Mouse (Mus musculus): ENCODE data around the gene Tesc. TPM values are rescaled to one million over a fixed set of nuclear protein-coding genes. Genes with fewer than 3 reads are reported as not detected.

Gene Tesc
- polyA plus RNA-seq, 1 experiment from 2014 or later, result 0.52 TPM

- no peaks in the 10 kb centered on the region; the same call in 1 of the 2 replicates for H3K9me3 ChIP-seq
- no peak overlapping the region for H3K4me3 ChIP-seq
- no peaks in the 10 kb centered on the region for H3K27me3 ChIP-seq (ENCODE audit: poor library complexity, severe bottlenecking)
- H3K4me1 ChIP-seq, result peaks cover 62% of the 10 kb centered on the region
- H3K27ac ChIP-seq, result peak overlapping the region; percentile 21; the same call in 1 of the 2 replicates
- 71% methylated on average over 7 of the region's 7 CpGs for WGBS
- H3K36me3 ChIP-seq (replicated peaks), result peaks cover 62% of the 10 kb centered on the region
- DNase-seq (ENCODE audit: extremely low spot score, low spot score), result no peak
Measured at GRCm38 (mm10) chr5:118086956-118087355, 59.4 kb downstream of the Tesc start.

- Histone ChIP-seq H3K36me3 (replicated peaks) (peaks cover 76% of the 10 kb centered on the region), H3K9me3 (no peaks in the 10 kb centered on the region; the same call in 1 of the 2 replicates), H3K27me3 (ENCODE audit: poor library complexity, severe bottlenecking) (no peaks in the 10 kb centered on the region), H3K4me3 (no peak overlapping the region), H3K27ac (peak overlapping the region; percentile 60), H3K4me1 (peaks cover 41% of the 10 kb centered on the region)
- WGBS, result 63% methylated on average over 7 of the region's 7 CpGs
- DNase-seq (ENCODE audit: extremely low spot score, low spot score), result no peak
Measured at GRCm38 (mm10) chr5:118089102-118089501, 61.6 kb downstream of the Tesc start.

DNA sequence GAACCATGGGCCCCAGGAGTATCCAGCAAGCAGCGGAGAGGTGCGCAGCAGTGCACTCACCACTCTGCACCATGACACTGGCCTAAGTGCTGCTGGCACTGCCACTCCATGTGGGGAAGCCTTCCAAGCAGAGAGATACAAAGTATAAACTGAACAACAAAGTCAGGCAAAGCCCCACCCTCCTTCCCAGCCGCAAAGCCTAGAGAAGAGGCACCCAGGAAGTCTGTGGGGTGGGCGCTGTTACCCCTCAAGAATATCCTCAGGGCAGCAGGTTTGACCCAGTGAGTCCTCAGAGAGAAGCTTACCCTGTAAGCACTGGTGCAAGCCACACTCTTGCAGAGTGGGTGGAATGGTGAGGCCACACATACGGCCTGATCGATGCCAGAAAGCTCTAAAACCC is 62.6 kb downstream of the Tesc start:
- no peaks in the 10 kb centered on the region for H3K27me3 ChIP-seq (ENCODE audit: poor library complexity, severe bottlenecking)
- H3K36me3 ChIP-seq (replicated peaks), result peaks cover 77% of the 10 kb centered on the region
- H3K4me1 ChIP-seq, result peaks cover 31% of the 10 kb centered on the region
- DNase-seq (ENCODE audit: extremely low spot score, low spot score), result no peak
- H3K9me3 ChIP-seq, result no peaks in the 10 kb centered on the region; the same call in 1 of the 2 replicates
- H3K4me3 ChIP-seq, result no peak overlapping the region
- 97% methylated on average over 6 of the region's 6 CpGs for WGBS
- H3K27ac ChIP-seq, result peak overlapping the region; percentile 17; the same call in 1 of the 2 replicates

- Histone ChIP-seq H3K4me3 (no peak overlapping the region), H3K36me3 (replicated peaks) (peaks cover 83% of the 10 kb centered on the region), H3K27ac (no peak overlapping the region), H3K4me1 (peaks cover 27% of the 10 kb centered on the region), H3K27me3 (ENCODE audit: poor library complexity, severe bottlenecking) (no peaks in the 10 kb centered on the region), H3K9me3 (no peaks in the 10 kb centered on the region; the same call in 1 of the 2 replicates)
- 92% methylated on average over 2 of the region's 2 CpGs for WGBS
- peak; percentile 33 for DNase-seq (ENCODE audit: extremely low spot score, low spot score)
Measured at GRCm38 (mm10) chr5:118090837-118091236, 63.3 kb downstream of the Tesc start.

DNA sequence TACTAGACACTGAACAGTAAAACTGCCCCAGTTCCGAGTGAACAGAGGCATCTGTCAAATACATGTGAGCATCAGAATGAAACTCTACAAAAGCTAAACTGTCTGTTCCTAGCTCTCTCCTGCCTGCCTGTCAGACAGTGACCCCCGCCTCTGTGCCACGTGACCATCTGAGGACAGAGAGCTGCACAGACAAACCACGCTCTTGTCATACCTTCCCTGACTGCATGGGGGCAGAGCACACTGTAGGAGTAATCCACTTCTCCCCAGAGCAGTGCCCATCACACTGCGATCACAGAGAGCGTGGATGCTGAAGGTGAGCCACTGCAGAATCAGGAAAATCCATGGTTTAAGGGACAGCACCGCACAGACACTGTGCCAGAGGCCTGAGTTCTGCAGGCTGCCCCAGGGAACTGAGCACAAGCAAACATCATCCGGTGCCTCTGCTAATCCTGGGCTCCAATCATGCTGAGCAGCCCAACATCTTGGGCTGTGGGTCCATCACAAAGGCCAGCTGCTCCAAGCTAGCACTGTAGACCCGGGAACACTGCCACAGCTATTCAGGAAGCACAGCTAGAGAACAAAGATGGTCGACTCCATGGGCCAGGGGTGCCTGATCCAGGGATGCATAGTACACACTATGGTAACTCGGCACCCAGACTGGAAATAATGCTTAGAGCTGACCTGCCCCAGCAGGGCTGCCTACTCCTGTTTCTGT is 65.9 kb downstream of the Tesc start:
- Histone ChIP-seq H3K36me3 (replicated peaks) (peaks cover 89% of the 10 kb centered on the region), H3K4me3 (no peak overlapping the region), H3K4me1 (peaks cover 14% of the 10 kb centered on the region), H3K27me3 (ENCODE audit: poor library complexity, severe bottlenecking) (no peaks in the 10 kb centered on the region), H3K9me3 (no peaks in the 10 kb centered on the region; the same call in 1 of the 2 replicates), H3K27ac (no peak overlapping the region)
- WGBS, result 80% methylated on average over 11 of the region's 11 CpGs
- no peak for DNase-seq (ENCODE audit: extremely low spot score, low spot score)

DNA sequence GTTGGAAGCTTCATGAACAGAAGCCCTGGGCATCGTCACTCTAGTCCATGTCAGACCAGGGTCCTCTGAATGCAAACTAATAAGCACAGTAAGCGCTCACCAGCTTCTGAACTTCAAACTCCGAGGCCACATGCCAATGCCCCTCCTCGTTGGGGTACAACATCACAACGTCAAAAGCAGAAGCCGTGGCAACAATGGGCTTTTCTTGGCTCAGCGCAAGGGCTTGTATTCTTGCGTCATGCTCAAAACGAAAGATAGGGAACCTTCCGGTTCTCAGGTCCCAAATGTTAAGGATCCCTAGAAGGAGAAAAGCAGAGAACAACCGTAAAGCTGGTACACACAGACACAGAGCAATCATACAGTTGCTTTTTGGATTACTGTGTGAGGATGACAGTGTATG is 67.9 kb downstream of the Tesc start:
- Histone ChIP-seq H3K4me1 (peaks cover 11% of the 10 kb centered on the region), H3K27me3 (ENCODE audit: poor library complexity, severe bottlenecking) (no peaks in the 10 kb centered on the region), H3K27ac (no peak overlapping the region), H3K9me3 (no peaks in the 10 kb centered on the region; the same call in 1 of the 2 replicates), H3K36me3 (replicated peaks) (peaks cover 90% of the 10 kb centered on the region), H3K4me3 (no peak overlapping the region)
- 95% methylated on average over 11 of the region's 11 CpGs for WGBS
- DNase-seq (ENCODE audit: extremely low spot score, low spot score), result no peak

- Histone ChIP-seq H3K27me3 (ENCODE audit: poor library complexity, severe bottlenecking) (no peaks in the 10 kb centered on the region), H3K4me1 (peaks cover 11% of the 10 kb centered on the region), H3K27ac (no peak overlapping the region), H3K4me3 (no peak overlapping the region), H3K9me3 (no peaks in the 10 kb centered on the region; the same call in 1 of the 2 replicates), H3K36me3 (replicated peaks) (peaks cover 90% of the 10 kb centered on the region)
- 93% methylated on average over 4 of the region's 4 CpGs for WGBS
- no peak for DNase-seq (ENCODE audit: extremely low spot score, low spot score)
Measured at GRCm38 (mm10) chr5:118095849-118096248, 68.3 kb downstream of the Tesc start.

GRCm38 (mm10) chr5:118096317-118096716 is 68.8 kb downstream of the Tesc start:
- H3K4me3 ChIP-seq, result no peak overlapping the region
- no peaks in the 10 kb centered on the region for H3K27me3 ChIP-seq (ENCODE audit: poor library complexity, severe bottlenecking)
- H3K9me3 ChIP-seq, result no peaks in the 10 kb centered on the region
- peaks cover 11% of the 10 kb centered on the region for H3K4me1 ChIP-seq
- no peak overlapping the region for H3K27ac ChIP-seq
- 90% methylated on average over 3 of the region's 3 CpGs for WGBS
- no peak for DNase-seq (ENCODE audit: extremely low spot score, low spot score)
- H3K36me3 ChIP-seq (replicated peaks), result peaks cover 88% of the 10 kb centered on the region

- peaks cover 69% of the 10 kb centered on the region for H3K36me3 ChIP-seq (replicated peaks)
- H3K9me3 ChIP-seq, result no peaks in the 10 kb centered on the region
- peaks cover 11% of the 10 kb centered on the region for H3K4me1 ChIP-seq
- 87% methylated on average over 11 of the region's 11 CpGs for WGBS
- H3K27ac ChIP-seq, result 0 out of 2 replicates have a peak overlapping the region, but pooled peaks have one; percentile 20
- no peak overlapping the region for H3K4me3 ChIP-seq
- no peaks in the 10 kb centered on the region for H3K27me3 ChIP-seq (ENCODE audit: poor library complexity, severe bottlenecking)
- no peak for DNase-seq (ENCODE audit: extremely low spot score, low spot score)
Measured at GRCm38 (mm10) chr5:118099069-118099869, 71.7 kb downstream of the Tesc start.

DNA sequence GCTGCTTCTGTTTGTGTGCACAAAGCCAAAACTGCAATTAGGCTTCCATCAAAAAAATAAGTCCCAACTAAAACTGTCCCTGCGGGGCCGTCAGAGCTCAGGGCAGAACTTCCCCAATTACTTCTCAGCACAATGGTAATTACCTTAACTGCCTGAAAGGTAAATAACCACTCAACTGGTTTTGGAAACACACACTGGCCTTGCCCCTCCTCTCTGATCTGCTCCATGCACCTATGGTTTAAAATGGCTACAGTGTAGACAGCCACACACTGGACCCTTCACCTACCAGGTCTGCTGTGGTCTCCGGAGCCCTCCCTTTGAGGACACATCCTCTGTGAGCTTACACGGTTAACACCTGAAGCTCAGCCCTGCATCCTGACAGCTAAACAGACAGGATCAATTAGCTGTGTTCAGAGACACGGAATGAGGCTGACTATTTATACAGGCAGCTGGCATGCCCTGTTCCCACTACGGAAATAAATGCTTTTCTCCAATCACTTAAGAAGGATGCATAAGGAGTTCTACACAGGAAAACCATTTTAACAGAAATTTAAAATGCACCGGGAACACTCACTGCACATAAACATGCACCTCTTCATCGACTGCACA is 72.4 kb downstream of the Tesc start:
- peaks cover 65% of the 10 kb centered on the region for H3K36me3 ChIP-seq (replicated peaks)
- WGBS, result 90% methylated on average over 8 of the region's 8 CpGs
- H3K4me3 ChIP-seq, result no peak overlapping the region

GRCm38 (mm10) chr5:118105536-118105935 is 78.0 kb downstream of the Tesc start:
- H3K36me3 ChIP-seq (replicated peaks), result peaks cover 72% of the 10 kb centered on the region
- no peak overlapping the region for H3K4me3 ChIP-seq
- WGBS, result 91% methylated on average over 8 of the region's 8 CpGs
- no peaks in the 10 kb centered on the region for H3K4me1 ChIP-seq
- H3K9me3 ChIP-seq, result no peaks in the 10 kb centered on the region
- no peak for DNase-seq (ENCODE audit: extremely low spot score, low spot score)
- H3K27ac ChIP-seq, result no peak overlapping the region
- no peaks in the 10 kb centered on the region for H3K27me3 ChIP-seq (ENCODE audit: poor library complexity, severe bottlenecking)

More for the DNA sequence above, 72.4 kb downstream of the Tesc start:
- Histone ChIP-seq H3K27me3 (ENCODE audit: poor library complexity, severe bottlenecking) (no peaks in the 10 kb centered on the region), H3K27ac (no peak overlapping the region), H3K4me1 (peaks cover 11% of the 10 kb centered on the region), H3K9me3 (no peaks in the 10 kb centered on the region)
- DNase-seq (ENCODE audit: extremely low spot score, low spot score), result no peak

DNA sequence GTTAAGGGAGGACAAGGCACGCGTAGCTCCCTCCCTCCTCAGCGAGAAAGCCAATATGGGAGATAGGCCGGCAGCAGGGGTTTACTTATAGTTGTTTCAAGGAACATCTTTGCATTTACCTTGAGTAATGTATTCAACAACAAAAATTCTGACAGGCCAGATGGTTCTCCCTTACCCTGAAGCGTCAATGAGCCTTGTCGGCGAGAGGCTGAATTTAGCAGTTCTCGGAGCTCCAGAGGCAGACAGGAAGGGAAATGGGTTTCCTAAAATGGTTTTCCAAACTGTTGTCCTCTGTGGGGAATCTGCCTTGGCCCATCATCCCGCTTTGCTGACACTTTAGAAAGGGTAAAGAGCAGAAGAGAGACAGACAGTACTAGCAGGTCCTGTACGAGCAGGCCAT is 79.1 kb downstream of the Tesc start:
- Histone ChIP-seq H3K36me3 (replicated peaks) (peaks cover 77% of the 10 kb centered on the region), H3K27me3 (ENCODE audit: poor library complexity, severe bottlenecking) (no peaks in the 10 kb centered on the region), H3K4me3 (no peak overlapping the region), H3K27ac (no peak overlapping the region), H3K4me1 (no peaks in the 10 kb centered on the region), H3K9me3 (no peaks in the 10 kb centered on the region)
- no peak for DNase-seq (ENCODE audit: extremely low spot score, low spot score)
- WGBS, result 95% methylated on average over 10 of the region's 10 CpGs

Measured in forebrain, embryonic 10.5 days (tissue).